Mouse (Mus musculus) myocyte (in vitro differentiated cells): ENCODE data around the gene Kpna4.

Experiments used
- E2F4 ChIP-seq: IDR thresholded peaks from one replicate; pipeline ENCODE4 v1.6.1; 2011; ENCODE audit warnings: mild to moderate bottlenecking, control low read depth, moderate library complexity; ENCODE audit not compliant: insufficient read depth
- POLR2A ChIP-seq: IDR thresholded peaks from one replicate; pipeline ENCODE4 v1.6.1; 2011; ENCODE audit warnings: low read depth, mild to moderate bottlenecking, control low read depth, moderate library complexity; ENCODE audit not compliant: insufficient read length
- REST ChIP-seq: IDR thresholded peaks from one replicate; pipeline ENCODE4 v1.6.1; 2011; ENCODE audit warnings: mild to moderate bottlenecking, control low read depth, moderate library complexity; ENCODE audit not compliant: insufficient read depth, insufficient read length
- USF1 ChIP-seq: IDR thresholded peaks from one replicate; pipeline ENCODE4 v1.6.1; 2011; ENCODE audit warnings: low read depth, mild to moderate bottlenecking, control low read depth, moderate library complexity

DNA sequence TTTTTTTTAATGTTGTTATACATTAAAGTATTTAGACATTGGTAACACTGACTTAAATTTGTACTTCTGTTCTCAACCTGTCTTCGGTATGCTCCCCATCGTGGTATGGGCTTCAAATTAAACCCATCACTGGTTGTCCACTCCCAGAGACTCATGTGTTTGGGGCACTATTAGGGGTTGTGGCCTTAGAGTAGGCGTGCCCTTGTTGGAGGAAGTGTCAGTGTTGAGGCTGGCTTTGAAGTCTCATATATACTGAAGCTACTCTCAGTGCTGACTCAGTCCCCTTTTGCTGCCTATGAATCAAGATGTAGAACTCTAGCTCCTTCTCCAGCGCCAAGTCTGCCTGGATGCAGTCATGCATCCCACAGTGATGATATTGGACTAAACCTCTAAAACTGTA is 66.2 kb downstream of the Kpna4 start:
- TF ChIP-seq REST (no peak), POLR2A (no peak), E2F4 (no peak), USF1 (no peak)
